Mouse (Mus musculus) thymus, postnatal 0 days (tissue): ENCODE measurements at regions not wholly inside any gene's neighbourhood (a gene's known extent, or its start where the extent isn't known, plus 50 kb on each side); places are given as distances from the start of the nearest gene placed in this dataset. TPM values are rescaled to one million over a fixed set of nuclear protein-coding genes. Genes with fewer than 3 reads are reported as not detected.

Experiments used
- DNase-seq: peaks from one replicate; pipeline ENCODE4 v3.0.0-alpha.2; 2015; ENCODE audit warnings: low spot score
- microRNA-seq: library from miRNA; unstranded; fragments of <30 nt; microRNA quantifications from one replicate; pipeline ENCODE4, GENCODE M21; 2016; ENCODE audit warnings: borderline number of aligned reads

DNA sequence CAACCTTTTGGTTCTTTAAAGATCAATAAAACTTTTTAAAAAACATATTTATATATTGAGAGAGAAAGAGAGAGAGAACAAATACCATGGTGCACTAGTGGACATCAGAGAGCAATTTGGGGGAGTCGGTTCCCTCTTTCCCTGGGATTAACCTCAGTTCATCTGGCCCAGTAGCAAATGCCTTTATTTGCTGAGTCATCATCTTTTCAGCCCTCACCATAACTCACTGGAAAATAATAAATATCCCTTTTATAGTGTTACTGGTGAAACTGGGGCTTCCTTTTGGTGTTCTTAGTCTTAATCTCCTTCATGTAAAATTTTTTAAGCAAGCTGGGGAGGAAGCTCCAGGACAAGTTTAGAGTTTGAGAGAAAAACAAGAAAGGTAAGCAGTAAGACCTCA is 105.3 kb upstream of the Arg1 start:
- no peak for DNase-seq

DNA sequence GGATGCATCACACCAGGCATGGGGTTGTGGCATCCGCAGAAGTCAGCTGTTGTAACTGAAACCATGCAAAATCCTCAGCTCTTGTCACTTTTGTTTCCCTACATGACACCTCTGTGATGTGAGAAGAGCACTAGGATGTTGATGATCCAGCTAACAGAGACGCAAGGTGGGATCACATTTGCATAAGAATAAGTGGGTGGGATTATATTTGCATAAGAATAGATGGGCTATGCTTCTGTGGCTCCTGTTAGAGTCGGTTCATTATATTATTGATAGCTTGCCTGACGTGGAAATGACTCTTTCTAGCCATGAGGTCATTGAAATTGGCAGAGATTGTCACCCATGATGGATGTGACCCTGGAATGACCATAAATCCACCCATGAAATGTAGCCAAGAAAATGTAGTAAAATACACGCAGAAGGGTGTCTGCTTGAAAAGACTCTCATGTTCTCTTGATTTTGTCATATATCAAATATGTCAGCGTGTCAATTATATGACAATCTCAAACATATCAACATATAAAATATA is 102.2 kb upstream of the Arg1 start:
- DNase-seq, result no peak

DNA sequence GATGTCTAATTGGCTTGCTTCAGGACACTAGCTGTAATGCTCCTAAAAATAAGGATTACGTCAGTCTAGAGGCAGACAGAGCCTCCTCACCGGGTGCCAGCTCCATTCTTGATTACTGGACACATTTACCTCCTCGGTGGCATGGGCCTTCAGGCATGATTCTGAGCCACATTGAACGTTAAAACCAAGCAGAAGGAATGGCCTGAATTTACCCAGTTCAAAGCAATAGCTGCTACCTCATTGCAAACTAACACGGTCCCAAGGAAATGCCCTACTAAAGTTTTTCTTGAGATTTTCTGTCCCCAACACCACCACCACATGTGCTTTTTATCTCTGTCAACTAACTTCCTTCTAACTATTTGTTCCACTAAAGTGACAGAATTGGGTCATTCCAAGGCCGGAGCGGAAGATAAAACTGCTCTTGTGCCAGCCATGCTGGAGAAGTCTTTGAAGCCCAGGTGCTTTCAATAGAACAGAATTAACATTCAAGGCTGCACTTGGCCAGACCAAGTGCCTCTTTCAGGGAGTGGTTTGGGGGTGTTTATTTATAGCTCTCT is 96.4 kb upstream of the Arg1 start:
- DNase-seq, result no peak

DNA sequence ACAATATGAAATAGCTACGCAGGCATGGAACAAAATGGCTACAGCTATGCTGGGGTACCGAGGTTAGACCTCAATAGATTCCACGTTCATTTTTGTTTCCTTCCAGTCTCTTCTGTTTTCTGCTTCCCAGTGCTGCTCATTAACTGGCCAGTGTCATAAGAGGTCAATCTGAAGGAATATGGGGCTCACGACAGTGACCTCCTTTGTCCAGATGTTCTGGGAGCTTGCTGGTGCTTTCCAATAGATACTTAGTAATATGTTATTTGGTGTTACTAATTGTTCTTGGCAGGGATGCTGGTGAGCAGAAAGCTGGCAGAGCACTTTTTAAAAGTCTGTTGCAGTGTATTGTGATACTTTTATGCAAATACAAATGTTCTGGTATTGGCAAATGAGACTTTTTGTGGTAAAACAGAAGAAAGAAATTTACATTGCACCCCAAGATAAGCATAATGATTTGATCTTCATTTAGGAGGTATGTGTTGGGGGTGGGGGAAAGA is 95.8 kb upstream of the Arg1 start:
- DNase-seq, result no peak

DNA sequence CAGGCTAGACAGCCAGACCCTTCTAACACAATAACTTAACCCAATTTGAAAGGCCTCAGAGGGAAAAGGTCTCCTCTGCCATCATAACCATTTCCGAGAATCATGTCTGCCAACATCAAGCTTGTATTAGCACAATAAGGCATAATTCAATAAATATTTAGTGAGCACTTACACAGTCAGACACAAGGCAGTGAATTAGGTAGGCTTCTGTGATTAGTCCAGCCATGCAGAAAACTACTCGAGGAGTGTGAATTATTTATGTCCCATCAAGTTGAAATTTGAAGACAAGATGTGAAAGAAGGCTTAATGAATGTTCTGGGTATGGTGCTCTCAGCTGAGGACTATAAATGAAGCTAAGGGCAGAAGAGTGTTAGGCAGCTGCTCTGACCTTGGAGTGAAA is 91.7 kb upstream of the Arg1 start:
- DNase-seq, result no peak

DNA sequence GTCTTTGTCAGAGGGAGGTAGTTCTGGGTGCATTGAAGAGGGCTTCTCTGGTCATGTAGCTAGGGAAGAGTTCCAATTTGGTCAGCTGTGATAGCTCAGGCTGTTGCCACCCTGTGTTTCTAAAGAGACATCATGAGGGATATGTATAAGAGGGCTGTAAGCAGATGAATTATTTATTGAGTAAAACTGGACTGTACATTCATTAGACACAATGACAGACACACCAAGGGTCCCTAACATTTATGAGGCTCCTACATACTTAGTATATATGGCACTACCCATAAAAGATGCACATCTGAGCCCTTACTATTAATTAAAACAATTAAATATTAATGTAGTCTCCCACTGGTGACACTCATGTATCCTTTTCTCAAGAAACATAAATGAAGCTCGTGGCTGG is 90.6 kb upstream of the Arg1 start:
- DNase-seq, result no peak

DNA sequence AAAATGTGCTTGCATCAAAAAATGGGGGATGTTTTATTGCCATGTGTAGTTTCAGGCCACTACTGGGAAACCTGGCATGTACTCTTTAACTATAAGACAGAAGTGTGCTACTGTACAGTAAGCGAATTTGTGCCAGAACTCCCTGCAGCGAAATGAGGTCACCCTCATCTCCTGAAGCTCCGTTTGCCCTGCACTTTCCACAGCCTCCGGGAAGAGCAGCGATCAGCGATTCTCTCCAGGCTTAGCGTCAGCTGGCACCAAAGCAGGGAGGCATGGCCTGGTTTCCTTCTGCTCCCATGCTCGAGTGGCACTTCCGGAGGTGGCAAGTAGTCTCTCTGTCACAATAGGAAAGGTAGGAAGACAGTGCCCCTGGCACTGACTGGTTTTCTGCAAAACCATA is 88.8 kb upstream of the Arg1 start:
- no peak for DNase-seq

DNA sequence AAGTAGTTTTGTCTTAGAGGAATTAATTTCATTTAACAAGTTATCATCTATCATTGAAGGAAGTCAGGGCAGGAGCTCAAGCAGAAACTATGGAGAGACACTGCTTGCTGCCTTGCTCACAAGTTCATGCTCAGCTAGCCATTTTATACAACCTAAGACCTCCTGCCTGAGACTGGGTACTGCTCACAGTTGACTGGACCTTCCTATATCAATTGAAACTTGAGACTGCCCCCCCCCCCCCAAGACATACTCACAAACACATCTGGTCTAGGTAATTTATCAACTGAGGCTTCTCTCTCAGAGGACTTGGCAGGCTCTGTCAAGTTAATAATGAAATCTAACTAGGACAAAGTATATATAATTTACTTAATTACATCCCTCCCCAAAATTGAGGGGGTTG is 84.8 kb upstream of the Arg1 start:
- DNase-seq, result no peak

DNA sequence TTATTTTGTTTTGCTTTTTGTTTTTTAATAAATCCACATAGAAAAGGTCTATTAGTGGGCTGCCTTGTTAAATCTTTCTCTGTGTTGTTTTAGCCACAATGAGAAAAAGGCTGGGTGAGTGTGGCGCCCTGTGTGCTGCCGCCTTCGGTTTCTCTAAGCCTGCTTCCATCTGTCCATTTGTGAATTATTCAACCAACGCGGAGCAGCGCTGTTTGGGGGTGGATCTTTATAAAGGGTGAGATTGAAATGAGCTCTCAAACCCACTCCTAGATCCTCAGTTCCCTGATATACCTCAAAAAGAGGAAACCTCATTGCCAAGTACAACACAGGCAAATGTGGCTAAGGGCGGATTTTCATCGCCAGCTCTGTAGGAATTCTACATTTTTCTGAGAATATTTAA is 74.0 kb upstream of the Arg1 start:
- no peak for DNase-seq

DNA sequence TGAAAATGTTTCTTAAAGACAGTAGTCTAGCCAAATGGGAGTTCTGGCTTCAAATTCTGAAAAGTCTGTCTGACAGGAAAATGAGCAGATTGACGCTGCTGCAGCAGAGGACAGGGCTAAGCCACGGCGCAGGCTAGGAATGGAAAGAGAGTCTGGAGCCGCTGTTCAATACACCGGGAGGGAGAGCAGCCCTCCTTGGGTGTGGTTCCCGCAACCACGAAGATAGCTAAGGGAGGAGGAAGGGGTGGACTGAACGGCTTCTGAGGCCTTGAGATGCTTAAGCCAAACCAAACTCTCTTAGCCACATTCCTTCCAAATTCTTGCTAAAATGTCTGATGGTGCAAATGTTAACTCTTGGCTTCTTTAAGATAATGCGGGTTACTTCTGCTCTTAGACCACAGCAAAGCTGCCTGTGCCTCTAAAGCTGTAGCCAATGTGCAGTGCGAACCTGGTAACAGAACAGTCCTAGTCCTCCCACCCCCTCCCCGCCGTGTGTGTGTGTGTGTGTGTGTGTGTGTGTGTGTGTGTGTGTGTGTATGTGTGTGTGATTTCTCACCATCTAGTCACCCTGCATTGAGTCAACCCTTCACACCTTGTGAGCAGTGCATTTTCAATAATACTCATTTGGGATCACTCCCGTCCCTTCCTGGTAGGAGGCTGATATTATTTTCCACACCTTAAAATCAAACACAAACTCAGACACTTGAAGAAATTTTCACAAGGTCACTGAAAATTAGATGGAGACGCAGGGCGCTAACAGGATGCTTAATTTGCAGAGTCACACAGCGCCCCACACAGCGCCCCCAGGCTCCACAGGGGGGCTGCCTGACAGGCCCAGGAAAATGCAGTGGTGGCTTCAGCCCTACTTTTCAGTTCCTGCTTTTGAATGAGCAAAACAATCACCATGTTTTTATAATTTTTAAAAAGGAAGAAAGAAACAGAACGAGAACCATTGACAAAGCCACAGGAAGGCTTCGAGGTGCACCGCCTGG is 73.2 kb upstream of the Arg1 start:
- DNase-seq, result no peak

DNA sequence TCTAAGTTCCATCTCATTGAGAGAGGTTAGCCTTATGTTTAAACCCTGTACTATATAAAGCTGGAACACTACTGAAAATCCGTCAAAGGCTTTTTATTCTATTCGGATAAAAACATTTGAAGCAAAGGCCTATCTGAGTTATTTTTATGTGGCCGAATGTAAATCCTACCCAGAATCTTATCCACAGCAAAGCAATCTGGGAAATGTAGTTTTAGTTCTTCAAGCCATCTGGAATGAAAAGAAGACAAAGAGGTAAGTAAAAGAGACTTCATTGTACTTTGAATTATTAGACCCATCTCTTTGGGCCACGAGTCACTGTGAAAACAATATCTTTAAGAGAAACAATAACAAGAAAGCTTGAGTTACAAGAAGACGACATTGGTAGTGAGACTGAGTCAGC is 72.5 kb upstream of the Arg1 start:
- DNase-seq, result no peak

DNA sequence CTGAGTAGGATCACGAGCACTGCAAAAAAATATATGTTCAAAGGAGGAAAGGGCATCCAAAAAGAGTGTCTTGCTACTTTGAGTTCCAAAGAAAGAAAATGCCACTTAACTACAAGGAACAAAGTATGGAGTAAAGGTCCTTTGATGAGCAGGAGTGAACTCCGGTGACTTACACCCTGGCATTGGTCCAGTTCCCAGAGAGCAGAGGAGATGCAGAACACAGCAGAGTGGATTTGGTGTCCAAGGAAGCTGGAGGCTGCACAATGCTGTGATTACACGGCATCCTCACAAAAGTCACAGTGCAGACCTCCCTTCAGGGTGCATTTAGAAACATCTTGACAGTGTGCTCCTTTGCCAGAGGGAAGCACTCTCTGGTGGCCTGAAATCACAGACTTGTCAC is 70.4 kb upstream of the Arg1 start:
- DNase-seq, result no peak

DNA sequence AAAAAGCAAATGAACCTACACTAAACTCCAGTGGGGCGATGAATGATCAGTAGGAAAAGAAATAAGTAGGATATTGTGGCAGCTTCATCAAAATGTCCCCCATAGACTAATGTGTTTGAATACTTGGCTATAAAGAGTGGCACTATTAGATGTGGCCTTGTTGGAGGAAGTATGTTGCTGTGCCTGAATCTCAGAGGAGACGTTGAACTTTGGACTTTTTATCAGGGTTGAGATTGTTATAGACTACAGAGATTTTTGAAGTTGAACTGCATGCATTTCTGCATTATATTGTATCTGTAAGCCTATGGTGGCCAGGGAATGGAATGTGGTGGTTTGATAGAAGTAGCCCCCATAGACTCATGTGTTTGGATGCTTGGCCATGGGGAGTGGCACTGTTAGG is 68.5 kb upstream of the Arg1 start:
- no peak for DNase-seq

DNA sequence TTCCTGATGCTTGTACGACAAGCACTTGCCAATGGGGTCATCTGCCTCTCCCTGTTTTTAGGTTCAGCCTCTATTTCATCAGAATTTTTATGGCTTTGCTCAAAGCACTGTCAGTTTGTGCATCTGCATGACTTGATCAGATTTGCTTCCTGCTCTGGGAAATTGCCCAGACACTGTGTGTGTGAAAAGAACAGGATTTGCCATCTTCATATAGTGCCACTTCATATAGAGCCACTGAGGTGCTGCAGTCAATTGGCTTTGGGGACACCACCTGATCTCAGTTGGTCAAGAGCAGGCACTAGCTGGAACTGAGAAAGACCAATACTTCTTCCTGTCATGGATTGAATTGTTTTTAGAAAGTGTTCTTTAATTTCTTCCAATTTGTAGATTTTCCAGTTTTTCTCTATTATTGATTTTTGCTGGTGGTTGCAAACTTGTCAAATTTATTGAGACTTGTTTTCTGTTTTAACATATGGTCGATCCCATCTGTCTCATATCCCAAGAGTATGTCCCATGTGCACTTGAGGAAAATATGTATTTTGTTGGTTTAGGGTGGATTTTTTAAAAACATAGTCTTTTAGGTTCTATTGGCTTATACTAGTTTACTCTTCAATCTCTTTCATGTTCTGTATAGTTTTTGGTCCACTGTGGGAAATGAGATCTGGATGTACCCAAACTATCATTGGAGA is 62.8 kb upstream of the Arg1 start:
- DNase-seq, result no peak

DNA sequence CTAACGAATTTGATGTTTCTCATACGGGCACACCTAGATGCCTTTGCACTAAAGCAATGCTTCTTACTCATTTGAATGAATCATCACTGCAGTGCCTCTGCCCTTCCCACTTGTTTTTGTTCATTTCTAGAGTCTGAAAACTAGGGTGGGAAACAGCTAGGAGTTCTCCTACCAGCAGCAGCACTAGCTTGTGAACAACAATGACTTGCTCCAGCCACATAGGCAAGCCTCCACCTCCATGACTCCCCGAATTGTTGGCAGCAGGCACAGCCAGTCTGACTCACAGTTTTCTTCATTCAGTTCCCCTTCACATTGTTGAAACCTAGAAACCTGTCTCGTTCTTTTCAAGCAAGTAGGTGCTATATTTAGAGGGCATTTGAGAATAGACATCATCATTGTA is 57.5 kb upstream of the Arg1 start:
- DNase-seq, result no peak

DNA sequence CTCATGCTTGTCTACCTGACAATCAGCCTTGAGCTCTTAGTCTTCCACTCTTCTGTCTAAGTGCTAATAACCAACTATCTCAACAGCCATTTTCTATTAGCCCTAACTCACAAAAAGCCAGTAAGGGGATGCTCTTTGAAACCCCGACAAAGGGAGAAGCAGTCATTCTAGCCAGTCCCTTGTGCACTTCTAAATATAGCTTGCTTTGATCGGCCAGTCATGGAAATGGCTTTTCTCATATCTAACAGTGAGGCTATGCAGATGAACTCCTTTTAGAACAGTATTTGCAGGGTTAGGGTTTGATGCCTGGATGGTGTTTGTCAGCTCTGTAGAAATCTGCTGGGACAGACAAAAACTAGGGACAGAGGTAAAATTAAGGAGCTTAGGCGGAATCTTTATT is 54.5 kb upstream of the Arg1 start:
- DNase-seq, result no peak

Small RNA genes in the stretch of these regions (microRNA-seq; reads per million reads assigned to microRNA genes)
- gene Gm22566, result not detected
